Mouse (Mus musculus): ENCODE measurements at regions not wholly inside any gene's neighbourhood (a gene's known extent, or its start where the extent isn't known, plus 50 kb on each side); places are given as distances from the start of the nearest gene placed in this dataset.
"Not testable (repeated sequence)": the region's sequence is repeated elsewhere in the genome, so short reads cannot be mapped to it uniquely, and the experiment has no call there.

DNA sequence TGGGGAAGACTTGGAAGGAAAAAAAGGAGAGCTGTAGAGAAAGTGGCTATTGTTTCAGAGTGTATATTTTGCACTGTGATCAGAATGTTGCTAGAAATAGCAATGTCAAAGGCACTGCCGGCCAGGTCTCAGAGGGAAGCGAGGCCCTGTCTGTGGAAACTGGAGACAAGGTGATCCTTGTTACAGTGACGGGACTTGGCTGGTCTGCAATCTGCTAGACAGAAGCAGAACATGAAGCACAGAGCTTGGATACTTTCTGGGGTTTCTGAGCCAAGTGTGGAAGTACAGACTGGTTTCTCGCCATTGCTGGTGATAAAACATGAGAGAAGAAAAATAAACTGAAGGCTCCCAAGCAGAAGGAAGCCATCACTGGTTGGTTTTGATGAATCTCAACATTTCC, 198.3 kb upstream of the Slc7a14 start:
- no peak for DNase-seq (ENCODE audit: low read depth, low spot score)

DNA sequence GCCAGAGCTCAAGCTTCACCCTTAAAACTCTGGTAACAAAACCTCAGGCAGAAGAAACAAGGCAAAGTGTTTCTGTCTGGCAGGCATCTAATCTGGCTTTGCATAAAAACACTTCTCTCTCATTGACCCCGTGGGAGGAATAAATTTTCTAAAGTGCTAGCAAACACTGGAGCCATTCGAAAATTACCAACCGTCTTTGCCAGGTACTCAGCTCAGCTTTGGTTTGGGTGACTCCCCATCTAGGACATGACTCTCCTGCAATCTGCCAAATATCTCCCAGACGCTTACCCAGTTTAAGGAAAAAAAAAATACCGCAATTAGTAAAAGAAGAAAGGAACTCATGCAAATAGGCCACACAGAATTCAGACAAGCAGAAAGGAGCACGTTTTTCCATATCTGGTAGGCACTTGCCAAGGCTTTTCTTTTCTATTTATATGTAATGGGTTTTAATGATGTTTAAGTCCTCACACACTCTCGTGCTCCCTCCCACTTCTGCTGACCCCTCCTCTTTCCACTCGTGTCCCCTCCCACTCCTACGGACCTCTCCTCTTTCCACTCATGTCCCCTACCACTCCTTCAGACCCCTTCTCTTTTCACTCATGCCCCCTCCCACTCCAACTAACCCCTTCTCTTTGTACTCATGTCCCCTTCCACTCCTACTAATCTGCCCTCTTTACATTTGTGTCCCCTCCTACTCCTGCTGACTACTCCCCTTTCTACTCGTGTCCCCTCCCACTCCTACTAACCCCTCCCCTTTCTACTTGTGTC, 189.2 kb upstream of the Slc7a14 start:
- no peak for DNase-seq (ENCODE audit: low read depth, low spot score)

DNA sequence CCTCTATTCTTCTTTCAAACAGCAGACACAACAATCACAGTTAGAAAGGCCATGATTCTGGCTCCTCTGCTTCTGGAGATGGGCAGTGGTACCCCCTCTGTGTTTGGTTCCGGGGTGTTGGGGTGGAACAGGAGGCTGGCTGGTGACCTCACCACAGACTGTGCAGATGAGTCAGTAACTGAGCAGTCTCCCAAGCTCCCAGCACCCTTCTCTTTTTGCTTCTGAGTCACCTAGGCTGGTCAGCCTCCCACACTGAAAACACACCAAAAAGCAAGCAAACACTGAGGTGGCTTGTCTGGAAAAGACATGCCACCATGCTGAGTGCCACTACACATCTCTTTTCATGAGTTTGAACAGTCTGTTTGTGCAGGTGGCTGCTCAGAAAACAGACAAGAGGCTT, 185.1 kb upstream of the Slc7a14 start:
- no peak for DNase-seq (ENCODE audit: low read depth, low spot score)

DNA sequence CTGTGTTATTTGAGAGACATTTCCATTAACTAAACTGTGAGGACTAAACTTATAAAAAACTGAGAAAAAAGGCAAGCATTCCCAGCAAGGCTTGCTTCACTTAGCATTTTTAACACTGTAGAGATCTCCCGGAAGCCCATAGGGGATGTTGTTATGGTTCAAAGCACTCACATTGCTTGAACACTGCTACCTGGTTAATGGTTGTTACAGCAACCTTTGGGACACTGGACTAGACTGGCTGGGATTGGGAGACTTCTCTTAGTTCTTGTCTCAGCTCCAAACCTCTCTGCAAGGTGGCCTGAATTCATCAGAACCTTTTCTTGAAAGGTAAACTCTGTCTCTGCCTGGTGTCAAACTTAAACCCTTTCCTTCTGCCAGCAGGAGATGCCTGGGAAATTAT, 184.5 kb upstream of the Slc7a14 start:
- DNase-seq (ENCODE audit: low read depth, low spot score): no peak

DNA sequence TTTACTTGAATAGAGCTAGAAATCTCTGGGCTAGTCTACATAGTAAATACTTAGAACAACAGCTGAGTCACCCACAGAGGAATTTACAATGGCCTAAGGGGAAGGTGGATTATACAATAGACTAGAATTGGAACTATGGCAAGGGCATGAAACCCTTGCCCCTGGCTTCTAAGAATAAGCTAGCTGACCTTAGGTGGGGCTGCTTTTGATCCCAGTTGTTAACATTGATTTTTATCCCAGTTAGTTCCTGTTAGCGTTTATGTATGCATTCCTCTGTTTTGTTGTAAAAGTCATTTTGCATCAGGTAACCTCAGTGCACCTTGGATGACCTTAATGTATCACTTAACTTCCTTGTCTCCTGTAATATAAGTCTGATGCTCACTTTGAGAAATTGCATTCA, 181.6 kb upstream of the Slc7a14 start:
- DNase-seq (ENCODE audit: low read depth, low spot score): not testable (repeated sequence)

DNA sequence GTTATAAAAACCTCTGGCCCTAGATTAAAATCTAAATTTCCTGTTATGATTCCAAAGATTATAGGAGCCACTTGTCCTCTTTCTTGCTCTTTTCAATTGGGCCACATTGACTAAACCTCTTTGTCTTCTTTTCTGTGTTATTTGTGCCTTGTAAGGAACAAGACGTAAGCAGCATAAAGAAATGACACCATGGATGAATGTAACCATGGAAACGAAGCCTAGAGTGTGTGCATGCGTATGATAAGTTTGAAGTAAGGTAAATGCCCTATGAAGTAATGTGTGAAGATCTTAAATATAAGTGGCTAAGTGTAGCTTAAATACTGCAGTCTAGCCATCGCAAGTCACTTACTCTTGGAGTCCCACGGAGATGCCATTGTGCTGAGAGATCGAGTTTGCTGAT, 177.4 kb upstream of the Slc7a14 start:
- no peak for DNase-seq (ENCODE audit: low read depth, low spot score)

DNA sequence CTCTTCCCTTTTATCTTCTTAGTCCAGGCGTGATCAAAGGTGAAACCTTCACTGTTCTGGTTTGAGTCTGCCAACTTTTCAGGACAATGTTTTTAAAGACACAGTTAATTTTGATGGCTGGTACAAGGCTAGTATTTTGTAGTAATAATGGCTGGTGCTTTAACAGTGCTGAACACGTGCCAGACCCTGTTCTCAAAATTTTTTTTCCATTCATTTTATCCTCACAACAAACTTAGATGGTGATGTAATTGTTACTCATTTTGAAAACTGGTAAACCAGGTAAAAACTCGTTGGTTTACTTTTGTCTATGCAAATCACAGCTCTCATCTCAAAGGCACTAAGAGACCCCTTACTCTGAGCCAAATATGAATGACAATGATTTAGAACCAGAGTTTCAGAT, 171.8 kb upstream of the Slc7a14 start:
- DNase-seq (ENCODE audit: low read depth, low spot score): no peak

DNA sequence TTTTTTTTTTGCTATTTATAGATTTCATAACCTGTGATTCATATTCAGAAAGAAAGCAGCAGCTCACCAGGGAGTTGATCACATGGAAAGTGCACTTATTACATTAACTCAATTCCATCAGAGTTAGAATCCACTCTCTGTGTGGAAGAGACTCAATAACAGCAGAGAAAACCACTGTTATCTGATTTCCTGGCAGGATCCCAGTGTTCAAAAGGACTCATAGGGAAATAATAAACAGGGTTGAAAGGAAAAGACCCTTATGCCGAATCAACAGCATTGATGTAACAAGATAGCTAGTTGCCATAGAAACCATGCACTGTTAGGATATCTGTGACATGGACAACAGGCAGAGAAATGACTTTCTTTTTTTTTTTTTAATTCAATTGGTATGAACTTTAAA, 157.7 kb upstream of the Slc7a14 start:
- no peak for DNase-seq (ENCODE audit: low read depth, low spot score)

DNA sequence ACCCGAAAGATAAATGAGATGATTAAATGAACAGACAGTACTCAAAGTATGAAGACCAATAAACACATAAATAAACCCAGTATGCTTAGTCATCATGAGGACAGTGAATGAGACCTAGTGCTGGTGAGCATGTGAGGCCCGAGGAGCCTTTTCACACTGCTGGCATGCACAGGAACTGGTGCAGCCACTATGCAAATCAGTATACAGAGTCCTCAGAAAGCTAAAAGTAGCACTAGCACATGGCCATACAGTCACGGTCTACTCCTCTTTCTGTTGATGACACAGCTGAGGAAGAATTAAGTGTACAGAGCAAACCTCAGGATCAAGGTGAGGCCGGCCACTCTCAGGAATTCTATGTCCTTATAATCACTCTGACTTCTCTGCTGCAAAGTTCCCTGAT, 154.1 kb upstream of the Slc7a14 start:
- no peak for DNase-seq (ENCODE audit: low read depth, low spot score)

DNA sequence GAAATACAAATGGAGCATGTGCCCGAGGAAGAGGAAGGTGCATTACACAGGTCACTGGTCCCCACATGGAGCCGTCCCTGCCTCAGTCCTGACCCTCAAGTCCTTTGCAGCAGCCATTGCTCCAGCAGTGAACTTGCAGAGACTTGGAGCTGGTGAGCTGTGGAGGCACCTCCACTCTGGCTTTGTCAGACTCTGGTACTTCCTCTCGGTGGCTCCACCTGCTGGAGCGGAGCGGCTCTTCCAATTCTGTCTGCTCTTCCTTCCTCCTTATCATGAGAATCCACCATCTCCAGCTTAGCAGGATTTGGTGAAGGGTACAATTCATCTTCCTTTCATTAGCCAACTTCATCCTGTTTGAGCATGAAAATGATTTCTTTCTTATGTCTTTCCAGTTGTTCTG, 149.3 kb upstream of the Slc7a14 start:
- peak; percentile 24 for DNase-seq (ENCODE audit: low read depth, low spot score)

DNA sequence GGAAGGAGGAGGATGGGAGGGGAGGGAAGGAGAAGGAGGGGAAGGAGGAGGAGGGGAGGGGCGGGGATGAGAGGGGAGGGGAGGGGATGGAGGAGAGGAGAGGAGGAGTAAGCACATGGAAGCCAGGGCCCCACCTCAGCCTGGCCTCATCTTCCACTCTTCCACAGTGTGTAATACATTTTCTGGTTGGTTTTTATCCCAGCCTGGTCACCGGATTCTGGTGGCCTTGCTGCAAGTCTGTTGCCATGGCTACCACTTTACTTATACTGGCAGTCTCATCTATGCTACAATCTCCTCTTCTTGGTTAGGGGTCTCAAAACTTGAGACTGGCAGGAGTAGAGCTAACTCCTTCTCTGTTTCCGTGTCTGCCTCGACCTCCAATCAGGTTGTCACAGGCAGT, 147.8 kb upstream of the Slc7a14 start:
- no peak for DNase-seq (ENCODE audit: low read depth, low spot score)

DNA sequence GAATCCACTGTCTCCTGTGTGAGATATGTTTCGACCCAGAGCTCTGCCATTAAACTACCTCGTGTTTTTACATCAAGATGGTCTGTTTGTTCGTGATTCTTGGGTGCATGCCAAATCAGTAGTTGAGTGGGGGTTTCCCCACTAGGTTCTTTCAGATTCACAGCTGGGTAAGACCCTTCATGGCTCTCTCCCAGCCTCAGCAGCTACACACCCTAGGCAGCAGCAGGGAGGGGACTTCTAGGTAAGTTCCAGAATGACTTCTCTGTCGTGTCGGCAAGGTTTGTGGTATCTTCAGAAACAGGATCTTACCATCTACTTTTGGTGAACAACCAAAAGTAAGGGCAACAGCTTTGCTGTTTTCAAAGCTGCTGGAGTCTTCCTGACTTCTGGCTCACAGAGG, 144.9 kb upstream of the Slc7a14 start:
- no peak for DNase-seq (ENCODE audit: low read depth, low spot score)

DNA sequence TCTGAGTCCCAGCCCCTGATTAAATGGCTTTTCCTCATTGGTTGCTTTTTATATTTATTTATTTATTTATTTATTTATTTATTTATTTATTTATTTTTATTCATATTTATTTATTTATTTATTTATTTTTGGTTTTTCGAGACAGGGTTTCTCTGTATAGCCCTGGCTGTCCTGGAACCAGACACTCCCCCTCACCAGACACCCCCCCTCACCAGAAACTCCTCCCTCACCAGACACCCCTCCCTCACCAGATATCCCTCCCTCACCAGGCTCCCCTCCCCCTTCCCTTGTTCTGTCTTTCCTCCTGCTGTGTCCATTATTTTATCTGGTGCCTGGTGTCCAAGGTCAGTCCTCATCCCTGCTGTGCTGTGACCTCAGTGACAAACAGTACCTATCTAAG, 134.7 kb upstream of the Slc7a14 start:
- DNase-seq (ENCODE audit: low read depth, low spot score): no peak

DNA sequence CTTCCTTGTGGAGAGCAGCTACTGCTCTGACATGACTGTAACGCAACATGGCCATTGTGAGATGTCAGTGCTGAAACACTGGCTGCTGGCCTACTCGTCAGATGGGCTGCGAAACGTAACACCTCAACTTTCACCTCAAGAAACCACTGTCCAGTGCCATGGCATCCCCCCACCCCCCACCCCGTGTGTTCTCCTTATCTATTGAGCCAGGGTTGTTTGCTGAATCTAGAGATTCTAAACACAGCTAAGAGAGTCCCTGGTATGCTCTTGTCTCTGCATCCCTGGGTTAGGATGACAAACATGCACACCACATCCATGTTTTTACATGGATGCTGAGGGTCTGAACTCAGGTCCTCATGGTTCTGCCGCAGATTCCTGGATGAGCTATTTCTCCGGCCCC, 134.1 kb upstream of the Slc7a14 start:
- DNase-seq (ENCODE audit: low read depth, low spot score): no peak

DNA sequence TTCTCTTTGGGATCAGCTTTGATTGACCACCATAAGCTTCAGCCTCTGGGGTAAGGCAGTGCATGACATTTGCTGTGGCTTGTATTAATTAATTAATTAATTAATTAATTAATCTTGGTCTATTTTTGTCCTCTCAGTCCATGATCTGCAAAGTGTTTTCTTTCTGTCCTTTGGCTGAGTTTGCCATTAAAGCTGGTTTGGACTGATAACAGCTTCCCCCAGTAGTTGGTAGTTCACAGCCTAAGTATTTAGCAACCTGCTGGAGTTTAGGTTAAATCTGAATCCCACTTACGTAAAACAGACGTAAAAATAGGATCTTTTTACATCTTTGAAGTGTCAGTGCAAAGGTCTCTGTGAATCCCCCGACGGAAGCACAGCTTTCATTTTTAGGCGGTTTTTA, 133.7 kb upstream of the Slc7a14 start:
- no peak for DNase-seq (ENCODE audit: low read depth, low spot score)

DNA sequence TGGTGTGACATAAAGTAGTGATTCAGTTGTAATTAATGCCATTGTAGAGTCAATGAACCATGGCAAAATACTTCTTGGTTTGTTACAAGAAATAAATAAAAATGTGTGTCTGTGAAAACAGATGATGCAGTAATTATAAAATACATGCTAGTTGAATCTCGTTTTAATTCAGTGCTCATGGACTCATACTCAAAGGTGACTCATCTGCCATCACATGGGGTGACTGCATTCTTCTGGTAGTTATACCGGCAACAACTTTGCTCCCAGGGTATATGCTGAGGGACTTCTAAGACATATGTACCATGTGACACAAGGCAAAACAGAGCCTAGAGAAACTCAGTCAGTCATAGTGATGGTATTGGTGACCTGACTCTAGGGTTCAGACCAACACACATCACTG, 130.1 kb upstream of the Slc7a14 start:
- no peak for DNase-seq (ENCODE audit: low read depth, low spot score)

DNA sequence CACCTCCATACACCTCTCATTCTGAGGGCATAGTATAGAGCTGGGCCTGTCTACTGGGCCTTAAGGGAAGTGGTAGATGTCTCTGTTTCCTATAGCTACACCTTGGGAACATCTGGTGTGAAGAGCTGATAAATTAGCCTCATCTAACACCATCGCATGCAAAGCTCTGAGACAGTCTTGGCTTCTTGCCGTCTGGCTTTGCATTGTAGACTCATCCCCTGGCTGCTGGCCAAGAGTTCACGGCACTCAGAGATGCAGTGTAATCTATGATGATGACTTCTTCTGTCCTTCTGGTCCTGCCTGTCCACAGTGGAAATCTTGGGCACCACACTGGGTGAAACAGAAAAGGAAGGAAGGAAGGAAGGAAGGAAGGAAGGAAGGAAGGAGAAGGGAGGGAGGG, 127.8 kb upstream of the Slc7a14 start:
- DNase-seq (ENCODE audit: low read depth, low spot score): no peak

DNA sequence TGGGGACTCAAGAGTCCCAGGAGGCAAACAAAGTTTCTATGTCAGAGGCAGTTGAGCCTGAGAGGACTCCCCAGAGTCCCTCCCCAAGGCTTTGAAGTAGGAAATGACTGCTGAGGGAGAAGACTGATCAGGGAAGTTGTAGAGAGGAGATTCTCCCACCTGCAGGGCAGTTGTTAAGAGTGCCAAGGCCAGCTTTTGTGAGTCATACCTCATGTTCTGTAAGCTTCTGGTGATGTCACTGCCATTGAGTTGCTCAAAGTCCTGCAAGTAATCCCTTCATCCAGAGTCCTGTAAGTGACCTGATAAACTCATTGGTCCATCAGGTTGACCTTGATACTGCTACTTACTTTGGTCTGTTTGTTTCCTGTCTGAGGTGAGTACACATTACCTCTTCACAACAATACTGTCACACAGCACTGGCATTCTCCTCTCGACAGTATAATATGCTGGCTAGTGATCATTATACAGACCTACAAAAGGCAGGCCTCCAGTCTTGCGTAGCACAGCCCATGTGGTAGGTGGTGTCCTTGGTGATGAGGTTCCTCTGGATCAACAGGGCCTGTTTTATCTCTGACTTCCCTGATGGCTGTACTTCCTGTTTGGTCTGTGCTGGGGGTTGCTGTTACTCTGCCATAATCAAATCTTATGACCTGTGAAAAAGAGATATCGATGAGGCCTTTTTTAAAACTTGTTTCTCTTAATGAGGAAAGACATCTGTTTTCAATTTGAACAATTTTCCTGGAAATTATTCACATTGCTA, 125.2 kb upstream of the Slc7a14 start:
- DNase-seq (ENCODE audit: low read depth, low spot score): no peak

DNA sequence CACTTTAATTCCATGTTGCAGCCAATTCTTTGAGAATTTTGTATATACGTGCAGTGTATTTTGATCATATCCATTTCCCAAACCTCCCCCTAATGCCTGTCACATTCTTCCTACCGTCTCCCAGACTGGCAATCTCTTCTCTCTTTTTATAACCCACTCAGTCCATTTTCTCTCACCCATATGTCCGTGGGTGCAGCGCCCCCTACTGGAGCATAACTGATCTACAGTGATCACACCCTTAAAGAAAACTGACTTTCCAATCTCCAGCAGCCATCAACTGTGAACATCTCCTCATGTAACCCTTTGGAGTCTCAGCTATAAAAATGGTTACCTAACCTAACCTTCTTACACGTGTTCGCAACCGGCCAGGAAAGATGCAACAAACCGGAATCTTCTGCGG, 123.0 kb upstream of the Slc7a14 start:
- DNase-seq (ENCODE audit: low read depth, low spot score): no peak

DNA sequence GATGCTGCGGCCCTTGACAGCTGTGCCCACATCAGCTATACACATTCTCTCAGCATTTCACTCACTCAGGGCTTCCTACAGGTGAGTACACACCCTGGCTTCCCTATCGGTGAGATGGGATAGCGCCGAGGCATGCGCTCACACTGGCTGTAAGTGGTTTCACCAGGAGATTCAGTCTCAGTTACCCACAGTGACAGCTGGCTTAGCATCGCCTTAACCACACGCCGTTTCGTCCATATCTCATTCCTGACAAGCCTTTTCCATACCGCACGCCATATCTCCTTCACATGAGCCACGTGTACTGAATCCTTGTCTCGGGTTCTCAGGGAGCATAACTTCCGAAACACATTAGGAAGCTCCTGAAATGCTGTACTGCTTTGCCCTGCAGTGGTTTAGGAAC, 113.3 kb upstream of the Slc7a14 start:
- no peak for DNase-seq (ENCODE audit: low read depth, low spot score)

DNA sequence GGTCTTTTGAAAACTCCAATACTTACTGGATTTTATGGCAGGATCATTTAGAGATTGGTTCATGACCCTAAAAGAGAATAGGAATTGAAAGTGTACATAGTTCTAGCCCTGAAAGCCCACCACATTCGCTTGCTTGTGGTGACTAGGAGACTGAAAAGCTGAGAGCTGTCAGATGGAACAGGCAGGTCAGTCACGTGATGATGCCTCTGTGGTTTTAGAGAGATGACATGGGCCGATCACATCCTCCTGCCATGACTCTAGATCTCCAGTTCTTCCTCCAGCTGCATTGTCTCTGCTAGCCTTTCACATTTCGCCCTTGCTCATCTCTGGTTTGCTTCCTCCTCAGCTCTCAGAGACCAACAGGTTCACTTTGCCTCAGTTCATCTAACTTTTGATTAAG, 98.6 kb upstream of the Slc7a14 start:
- no peak for DNase-seq (ENCODE audit: low read depth, low spot score)

DNA sequence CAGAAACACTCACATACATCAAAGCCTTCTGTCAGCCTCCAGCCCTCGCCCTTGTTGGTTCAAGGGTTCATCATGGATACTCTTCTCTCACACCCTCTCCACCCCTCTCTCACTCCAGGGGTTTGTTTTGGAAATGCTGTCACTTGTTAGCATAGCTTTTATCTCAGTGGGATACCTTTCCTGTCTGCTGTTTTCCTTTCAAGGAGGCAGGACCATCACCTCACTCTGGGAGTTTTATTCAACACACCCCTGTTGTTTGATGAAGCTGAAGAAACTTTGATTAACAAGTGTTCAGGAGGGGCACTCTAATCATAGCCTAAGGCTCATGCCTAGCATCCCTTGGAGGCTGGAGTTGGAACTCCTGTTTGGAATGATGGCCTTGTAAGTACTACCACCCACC, 95.7 kb upstream of the Slc7a14 start:
- peak; percentile 9 for DNase-seq (ENCODE audit: low read depth, low spot score)

DNA sequence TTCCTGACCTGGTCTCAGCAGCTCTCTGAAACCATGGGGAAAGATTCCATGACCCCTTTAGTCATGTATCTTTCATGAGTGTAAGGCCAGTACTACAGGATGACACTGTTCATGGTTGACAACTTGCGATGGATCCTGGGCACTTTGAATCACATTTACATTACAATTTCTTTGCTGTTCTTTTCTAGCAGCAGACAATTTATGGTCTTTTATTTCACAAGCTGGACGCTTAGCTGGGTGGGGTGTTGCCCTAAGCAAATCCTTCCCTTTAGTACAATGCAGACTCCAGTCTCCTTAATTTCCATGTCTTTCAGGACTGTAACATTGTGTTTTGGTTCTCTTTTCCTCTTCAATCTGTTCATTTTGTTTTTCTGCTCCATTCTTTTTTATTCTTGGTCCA, 89.0 kb upstream of the Slc7a14 start:
- DNase-seq (ENCODE audit: low read depth, low spot score): no peak

All from mesoderm, embryonic 11.5 days (tissue).